Mouse (Mus musculus) erythroid progenitor cell, adult 5-6 weeks (primary cell): Measurements from ENCODE around the gene Rnaseh2a. TPM values are rescaled to one million over a fixed set of nuclear protein-coding genes. Genes with fewer than 3 reads are reported as not detected.

ENCODE experiments used
- ATAC-seq: replicated peaks from 2 replicates; pipeline ENCODE4 v1.8.0; 2016; ENCODE audit warnings: moderate number of reproducible peaks, mild to moderate bottlenecking, moderate TSS enrichment, inconsistent platforms; ENCODE audit not compliant: poor library complexity, low FRiP score, severe bottlenecking
- total RNA-seq, 2 experiments: library from RNA; stranded (forward) in 1 of 2; stranded (reverse) in 1 of 2; fragments of 150-400 nt in 1 of 2; fragments of 186-747, 209-891 nt in 1 of 2; gene quantifications; 2 replicates each; pipeline versions ENCODE4 v1.2.3 to v1.2.4; 2015 to 2017; ENCODE audit warnings: low replicate concordance in 2 of 2

The Rnaseh2a gene
- total RNA-seq, 2 experiments from 2014 or later = 82.6 to 93.8 TPM

GRCm38 (mm10) chr8:84936962-84937546, 32.5 kb downstream of the Rnaseh2a start, which contains the start of gene Mast1:
TSS of gene Mast1 (minus strand) at chr8:84937359.
- ATAC-seq = peak; percentile 80

GRCm38 (mm10) chr8:84936041-84936961, 33.3 kb downstream of the Rnaseh2a start:
- ATAC-seq = no peak

DNA sequence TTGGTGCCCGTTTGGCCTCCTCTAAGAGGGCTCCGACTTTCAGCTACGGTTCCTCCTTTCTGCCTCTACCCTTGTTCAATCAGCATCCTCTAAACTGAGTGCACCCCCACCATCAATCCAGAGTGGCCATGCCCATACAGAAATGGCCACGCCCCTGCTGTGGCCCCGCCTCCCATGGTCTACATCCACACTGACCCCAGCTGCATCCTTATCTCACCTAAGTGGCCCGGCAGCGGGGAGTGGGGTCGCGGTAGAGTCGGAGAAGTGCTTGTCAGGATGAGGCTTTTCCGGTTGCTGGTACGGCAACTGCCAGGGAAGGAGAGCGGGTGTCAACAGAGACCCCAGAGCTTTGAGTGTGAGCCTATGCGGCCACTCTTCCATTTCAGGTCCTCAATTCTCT, 34.1 kb downstream of the Rnaseh2a start:
- no peak for ATAC-seq

GRCm38 (mm10) chr8:84934860-84935259, 34.7 kb downstream of the Rnaseh2a start:
- ATAC-seq = no peak

DNA sequence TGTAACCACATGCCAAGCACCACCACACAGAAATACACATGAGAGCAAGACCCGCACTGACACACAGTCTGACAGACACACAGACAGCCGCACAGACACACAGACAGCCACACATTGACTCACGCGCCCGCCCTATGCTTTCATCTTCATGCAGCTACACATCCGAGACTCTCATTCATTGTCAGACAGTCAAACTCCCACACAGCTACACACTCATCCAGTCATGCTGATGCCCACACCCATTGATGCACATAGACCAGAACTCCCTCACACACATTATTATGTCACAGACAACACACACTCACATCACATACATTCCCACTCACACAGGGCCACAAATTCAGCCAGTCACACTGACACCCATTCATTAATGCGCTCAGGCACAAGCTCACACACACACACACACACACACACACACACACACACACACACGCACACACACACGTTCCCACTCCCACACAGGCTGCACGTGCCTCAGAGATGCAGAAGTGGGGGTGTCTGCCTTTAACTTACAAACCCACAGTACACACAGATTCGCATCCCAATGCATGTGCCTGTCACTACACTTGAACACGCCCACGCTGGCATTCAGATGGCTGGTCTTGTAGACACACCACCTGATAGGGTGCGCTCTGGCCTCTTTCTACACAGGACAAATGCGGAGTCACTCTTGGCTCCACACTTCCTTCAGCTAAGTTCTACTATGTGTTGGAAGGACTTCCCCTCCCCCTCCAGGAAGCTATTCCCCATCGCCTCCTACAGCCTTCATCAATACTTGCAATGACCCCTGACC, 35.6 kb downstream of the Rnaseh2a start:
- ATAC-seq = no peak

- no peak for ATAC-seq
Observed at GRCm38 (mm10) chr8:84930582-84930981, 39.0 kb downstream of the Rnaseh2a start.

DNA sequence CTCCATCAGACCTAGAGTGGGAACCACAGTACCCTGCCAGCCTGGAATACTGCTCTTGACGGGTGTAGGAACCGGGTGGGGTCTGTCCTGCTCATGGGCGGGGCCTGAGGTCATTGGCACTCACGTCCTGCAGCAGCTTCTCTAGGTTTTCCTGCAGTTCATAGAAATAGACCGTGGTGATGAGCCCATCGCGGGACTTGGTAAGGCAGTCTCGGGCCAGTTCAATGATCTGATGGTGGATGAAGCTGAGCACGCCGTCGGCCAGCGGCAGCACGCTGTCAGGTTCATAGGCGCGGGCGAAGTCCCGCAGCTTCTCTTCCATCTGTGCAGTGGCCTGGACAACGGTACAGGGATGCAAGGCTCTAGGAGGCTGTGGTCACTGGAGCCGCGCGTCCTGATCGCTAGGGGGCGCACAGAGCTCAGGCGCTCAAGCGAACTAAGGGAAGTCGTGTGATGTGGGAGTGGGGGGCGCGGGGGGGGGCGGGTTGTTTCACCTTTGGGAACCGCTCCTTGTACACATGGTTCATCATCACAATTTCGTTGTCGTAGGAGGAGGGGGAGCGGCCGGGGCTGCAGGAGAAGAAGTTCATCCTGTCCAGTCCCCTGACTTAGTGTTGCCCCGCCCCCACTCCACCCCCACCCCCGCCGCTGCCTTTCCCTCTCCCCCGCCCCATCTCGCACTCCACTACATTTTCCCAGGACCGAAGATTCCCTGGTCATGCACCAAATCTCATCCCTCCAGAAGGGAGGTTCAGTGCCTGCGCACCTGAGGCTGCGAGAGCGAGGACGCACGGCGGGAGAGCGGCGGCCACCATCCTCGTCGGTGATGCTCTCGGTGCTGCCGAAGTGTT, 40.9 kb downstream of the Rnaseh2a start:
- peak; percentile 89 for ATAC-seq

DNA sequence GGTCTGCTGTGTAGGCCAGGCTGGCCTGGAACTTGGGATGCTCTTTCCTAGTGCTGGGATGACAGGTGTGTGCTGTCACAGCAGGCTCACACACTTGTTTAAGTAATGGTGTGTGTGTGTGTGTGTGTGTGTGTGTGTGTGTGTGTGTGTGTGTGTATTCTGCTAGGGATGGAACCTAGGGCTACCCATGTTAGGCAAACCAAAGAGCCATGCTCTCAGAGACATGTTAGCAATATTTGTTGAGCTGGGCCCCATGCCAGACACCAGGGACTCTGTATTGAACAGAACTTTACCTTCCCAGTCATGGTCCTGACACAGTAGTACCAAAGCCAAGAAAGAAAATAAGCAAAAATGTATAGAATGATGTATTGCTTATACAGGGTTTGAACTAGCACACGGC, 42.1 kb downstream of the Rnaseh2a start:
- ATAC-seq = no peak

DNA sequence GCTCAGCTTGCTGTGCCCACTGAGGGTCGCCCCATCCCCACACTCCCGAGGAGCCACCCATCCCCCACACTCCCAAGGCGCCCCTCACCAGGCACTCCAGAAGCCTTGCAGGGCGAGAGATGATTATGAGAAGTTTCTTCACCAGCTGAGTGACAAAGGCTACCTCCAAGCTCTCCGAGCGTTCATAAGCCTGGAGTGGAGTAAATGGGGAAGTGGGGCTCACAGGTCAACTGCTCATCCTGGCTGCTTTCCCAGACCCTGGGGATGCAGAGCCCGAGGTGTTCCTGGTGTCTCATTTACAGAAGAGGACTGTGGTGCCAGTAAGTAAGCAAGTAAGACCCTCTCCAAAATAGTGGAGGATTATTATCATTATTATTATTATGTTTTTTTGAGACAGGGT, 44.0 kb downstream of the Rnaseh2a start:
- no peak for ATAC-seq

DNA sequence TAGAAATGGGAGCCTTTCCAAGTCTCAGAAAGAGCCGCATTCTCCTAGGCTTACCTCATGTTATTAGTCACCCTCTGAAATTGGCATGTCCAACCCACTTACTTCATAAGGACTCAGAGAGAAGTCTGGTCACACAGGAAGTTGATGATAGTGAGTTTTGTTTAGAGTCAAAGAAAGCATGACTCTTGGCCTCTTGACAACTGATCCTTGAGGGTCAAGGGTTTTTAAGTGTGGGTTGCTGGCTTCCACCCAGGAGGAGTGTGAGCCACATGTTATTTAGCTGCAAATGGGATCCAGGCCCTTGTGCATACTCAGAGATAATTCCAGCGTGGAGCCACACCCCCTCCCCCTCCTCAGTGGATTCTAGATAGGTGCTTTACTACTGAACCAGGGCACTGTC, 48.0 kb downstream of the Rnaseh2a start:
- no peak for ATAC-seq

DNA sequence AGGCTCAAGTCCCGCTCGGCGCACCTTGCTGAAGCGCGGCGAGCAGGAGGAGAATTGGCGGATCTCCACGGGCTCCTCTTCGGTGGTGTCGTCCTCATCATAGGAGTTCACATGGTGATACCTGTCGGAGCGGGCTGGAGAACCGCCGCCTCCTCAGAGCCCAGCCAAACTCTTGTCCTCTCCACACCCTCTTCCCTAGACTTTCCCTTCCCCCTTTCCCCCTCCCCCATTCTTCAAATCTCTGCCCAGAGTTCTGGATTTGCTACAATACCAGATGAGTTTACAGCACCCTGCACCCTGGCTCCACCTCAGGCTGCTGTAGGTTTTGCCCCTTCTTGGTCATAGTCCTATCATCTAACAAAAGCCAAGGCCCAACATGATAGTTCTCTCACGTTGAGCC, 50.9 kb downstream of the Rnaseh2a start:
- no peak for ATAC-seq

DNA sequence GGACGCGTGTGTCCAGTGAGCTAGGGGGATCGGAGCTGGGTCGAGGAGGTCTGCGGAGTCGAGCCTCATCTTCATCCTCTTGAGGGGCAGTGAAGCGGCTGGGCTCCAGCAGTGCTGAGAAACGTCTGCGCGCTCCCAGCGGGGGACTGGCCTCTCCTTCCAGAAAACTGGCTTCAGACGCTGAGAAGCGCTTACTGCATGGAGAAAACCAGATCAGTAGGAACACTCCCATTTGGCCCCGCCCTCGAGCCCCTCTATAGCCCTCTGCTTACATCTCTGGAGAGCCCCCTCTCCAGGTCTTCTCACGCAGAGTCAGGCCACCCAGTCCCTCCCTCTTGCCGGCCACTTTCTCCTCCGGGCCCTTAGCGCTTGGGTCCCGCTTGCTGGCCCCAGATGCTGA, 51.8 kb downstream of the Rnaseh2a start:
- ATAC-seq = no peak

DNA sequence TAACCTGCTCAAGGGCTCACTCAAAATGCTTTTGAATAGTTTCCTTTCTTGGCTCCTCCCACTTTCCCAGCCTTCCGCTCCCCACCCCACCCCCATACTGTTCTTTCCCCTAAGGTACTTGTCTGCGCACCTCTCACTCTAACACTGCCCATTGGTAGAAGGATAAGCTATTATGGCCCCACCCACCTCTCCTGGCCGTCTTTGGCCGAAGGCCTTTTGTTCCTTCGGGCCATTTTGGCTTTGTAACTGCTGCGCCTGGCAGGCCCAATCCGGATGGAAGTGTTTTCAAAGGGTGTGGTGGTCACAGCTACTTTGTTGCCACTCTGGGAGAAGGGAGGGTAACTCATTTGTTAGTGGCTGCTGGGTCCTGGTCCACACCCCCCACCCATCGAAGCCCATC, 54.3 kb downstream of the Rnaseh2a start:
- no peak for ATAC-seq

DNA sequence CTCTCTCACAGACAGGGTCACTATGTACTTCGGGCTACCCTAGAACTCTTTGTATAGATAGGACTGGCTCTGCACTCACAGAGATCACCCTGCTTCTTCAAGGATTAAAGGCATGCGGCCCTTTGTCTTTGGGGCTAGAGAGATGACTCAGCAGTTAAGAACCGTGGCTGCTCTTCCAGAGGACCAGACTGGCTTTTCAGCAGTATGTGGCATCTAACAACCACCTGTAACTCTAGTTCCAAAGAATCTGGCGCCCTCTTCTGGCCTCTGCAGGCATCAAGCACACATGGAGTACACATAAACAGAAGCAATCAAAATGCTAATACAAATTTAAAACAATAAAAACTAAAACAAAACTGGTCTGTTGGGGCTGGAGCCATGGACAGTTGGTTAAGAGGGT, 55.6 kb downstream of the Rnaseh2a start:
- ATAC-seq = peak; percentile 39

DNA sequence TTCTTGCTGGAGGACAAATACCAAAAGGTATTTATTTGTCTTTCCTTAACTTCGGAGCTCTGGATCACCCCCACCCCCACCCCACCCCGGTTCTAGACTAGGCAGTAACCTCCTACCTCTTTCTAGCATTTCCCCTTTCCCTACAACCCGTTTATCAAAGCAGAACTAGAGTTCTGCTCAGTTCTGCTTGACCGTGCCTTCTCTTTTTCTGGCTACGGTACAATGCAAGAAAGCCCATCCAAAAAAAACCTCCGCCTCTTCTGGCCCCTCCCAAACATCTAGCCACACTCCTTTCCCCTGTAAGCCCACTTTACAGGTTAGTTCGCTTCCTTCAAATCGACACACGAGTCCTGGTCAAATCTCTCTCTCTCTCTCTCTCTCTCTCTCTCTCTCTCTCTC, 56.1 kb downstream of the Rnaseh2a start:
- ATAC-seq = no peak

GRCm38 (mm10) chr8:84912895-84913501, 56.6 kb downstream of the Rnaseh2a start:
- ATAC-seq = peak; percentile 57

DNA sequence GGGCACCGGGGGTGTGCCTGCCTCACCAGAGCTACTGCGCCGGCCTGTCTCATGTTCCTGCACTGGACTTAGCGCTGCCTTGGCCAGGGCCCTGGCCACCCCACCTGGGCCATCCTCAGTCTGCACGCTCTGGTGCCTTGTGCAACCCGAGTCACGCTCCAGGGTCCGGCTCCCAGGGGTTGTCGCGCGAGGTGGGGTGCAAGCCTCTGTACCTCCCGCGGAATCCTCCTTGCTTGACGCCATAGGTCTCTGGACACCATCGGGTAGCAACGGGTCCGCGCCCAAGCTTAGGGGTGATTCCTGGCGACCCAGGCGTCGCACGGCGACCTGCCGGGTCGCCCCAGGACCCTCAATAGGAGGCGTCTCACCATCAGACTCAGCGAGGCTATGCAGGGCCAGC, 57.2 kb downstream of the Rnaseh2a start:
- no peak for ATAC-seq

DNA sequence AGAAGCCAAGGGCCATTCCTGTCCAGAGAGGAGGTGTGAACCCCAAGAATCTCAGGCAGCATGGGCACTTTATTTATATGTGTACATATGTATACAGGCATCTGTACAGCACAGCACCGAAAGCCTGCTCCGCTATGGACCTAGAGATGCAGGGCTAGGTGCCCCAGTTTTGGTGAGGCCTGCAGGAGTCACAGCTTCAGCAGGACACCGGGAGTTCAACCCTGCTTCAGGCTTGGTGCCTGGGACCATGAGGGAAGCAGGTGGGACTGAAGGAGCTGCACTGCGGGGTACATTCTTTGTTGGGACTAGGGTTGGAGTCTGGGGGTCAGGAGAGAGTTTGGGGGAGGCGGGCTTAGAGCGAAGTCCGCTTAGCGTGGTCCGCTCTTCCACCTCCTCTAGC, 57.7 kb downstream of the Rnaseh2a start:
- ATAC-seq = no peak

GRCm38 (mm10) chr8:84910551-84910950, 59.0 kb downstream of the Rnaseh2a start:
- ATAC-seq = no peak
